Mouse (Mus musculus) urinary bladder, postnatal 10 days (tissue): ENCODE measurements at regions not wholly inside any gene's neighbourhood (a gene's known extent, or its start where the extent isn't known, plus 50 kb on each side); places are given as distances from the start of the nearest gene placed in this dataset.
"Not testable (repeated sequence)": the region's sequence is repeated elsewhere in the genome, so short reads cannot be mapped to it uniquely, and the experiment has no call there.

Experiments
- DNase-seq: peaks from one replicate; pipeline ENCODE4 v3.0.0; 2022; ENCODE audit warnings: low spot score

DNA sequence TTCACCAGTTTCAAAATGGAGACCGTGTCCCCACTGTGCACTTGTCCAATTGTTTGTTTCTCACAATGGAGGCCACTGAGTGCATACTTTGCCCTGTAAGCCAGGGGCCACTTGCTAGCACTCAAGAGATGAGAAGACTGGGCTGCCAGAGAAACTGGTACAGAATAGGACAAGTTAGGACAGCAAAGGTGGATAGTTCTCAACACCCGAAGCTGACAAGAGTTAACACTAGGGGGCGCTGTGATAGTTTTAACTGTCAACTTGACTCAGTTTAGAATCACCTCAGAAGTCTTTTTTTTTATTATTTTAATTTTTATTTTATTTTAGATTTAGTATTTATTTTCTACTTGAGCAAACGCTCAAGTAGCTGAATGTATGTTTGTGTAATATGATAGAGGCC, 188.2 kb upstream of the Asap2 start:
- not testable (repeated sequence) for DNase-seq

DNA sequence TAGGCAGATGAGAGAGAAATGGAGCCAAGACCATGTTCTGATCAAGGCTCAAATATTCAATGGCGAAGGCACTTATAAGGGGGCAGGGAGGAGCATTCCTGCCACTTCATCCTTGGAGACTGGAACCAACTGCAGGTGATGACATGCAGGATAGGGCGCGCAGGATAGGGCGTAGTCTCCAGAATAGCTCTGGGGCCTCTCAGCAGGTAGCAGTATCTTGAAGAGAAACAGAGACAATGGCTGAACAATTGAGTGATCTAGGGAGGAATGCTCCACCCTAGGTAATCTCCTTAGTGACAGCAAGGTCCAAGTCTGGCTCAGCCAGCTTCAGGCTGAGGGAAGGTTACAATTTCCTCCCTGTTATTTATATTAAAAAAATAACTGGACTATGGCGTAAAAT, 184.8 kb upstream of the Asap2 start:
- not testable (repeated sequence) for DNase-seq

DNA sequence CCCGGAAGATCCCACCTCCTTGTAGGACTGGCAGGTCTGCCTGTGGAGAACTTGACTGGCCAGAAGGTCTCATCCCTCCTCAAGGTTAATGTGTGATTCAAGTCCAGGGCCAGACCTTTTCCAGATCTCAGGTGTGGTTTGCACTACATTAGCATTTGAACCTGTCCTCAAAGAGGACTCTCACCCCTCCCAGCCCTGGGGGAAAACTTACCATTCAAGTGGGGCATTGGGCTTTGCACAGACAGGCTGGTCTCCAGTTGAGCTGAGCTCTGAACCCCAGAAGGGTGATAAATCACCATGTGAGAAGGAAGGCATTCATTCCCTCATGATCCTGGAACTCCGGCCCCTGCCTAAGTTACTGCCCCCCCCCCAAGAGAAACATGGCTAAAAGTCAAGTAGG, 183.6 kb upstream of the Asap2 start:
- DNase-seq: no peak

DNA sequence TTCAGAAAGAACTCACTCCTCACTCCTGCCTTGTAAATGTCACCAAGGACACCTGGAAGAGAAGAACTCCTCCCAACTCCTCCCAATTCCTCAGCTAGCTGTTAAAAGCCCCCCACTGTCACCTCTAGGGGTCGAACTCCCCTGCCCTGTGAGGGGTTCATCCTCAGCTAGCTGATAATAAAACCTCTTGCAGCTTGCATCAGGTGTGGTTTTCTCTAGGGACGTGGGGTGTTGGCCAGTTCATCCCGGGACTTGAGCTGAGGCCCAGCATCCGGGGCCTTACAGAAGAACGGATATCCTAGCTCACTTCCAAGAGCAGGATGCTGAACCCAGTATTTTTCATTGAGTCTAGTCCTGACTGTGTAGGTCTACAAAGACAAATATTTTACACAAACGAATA, 176.4 kb upstream of the Asap2 start:
- not testable (repeated sequence) for DNase-seq

DNA sequence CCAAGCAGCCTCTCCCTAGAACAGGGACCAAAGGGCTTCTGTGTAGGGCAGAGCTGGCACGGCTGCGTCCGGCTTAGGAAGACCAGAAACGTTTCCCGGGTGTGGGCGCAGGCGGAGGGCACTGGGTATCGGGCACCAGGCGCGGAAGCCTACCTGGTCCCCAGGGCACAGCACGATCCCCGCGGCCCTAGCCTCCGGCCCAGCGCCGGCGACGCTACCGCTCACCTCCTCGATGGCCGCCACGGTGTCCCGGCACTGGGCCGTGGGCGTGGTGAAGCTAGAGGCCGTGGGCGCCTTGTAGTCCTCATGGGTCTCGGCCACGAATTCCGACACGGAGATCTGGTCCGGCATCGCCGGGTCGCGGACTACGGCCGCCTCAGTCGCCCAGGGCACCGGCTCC, 175.1 kb upstream of the Asap2 start:
- DNase-seq: not testable (repeated sequence)

DNA sequence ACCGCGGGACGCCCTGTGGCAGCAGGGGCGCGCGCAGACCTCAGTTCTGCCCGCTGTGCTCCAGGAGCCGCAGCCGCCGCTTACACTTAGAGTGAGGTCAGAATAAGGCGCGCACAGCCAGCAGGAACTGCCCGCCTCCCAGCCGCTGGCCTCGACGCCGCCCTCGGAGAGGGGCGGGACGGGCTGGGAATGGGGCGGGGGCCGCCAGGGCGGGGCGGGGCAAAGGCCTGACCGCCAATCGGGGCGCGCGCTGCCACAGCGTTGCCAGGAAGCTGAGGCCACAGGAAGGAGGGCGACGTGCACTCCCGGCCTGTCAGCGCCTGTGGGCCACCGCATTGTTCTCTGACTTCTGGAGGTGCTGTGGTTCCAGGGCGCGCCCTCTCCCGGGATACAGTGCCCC, 174.7 kb upstream of the Asap2 start:
- DNase-seq: no peak

DNA sequence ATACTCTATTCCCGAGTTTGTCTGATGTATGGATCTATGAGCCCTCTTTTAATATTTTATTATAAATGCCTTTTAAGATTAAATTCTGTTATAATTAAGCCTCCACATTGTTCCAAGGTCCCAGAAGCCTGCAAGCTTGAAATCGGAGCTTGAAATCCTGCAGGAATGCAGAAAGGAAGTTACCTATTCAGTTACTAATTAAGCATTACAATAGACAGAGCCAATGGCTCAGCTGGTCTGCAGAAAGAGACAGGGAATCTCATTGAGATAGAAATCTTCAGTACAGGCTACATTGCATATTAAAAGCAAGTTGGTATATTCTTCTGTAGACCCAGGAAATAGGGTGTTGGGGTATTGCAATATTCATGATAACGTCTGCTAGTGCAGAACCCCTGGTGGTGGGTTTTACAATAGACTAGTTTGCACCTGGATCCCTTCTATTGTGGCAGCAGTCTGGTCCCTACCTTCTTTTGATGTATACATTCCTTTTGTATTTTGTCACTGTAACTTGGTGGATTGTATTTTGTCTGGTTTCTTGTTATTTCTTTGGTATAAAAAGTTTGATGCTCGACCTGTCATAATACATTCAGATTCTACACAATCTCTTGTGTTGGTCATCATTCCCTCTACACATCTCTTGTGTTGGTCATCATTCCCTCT, 146.5 kb upstream of the Asap2 start:
- DNase-seq: not testable (repeated sequence)

DNA sequence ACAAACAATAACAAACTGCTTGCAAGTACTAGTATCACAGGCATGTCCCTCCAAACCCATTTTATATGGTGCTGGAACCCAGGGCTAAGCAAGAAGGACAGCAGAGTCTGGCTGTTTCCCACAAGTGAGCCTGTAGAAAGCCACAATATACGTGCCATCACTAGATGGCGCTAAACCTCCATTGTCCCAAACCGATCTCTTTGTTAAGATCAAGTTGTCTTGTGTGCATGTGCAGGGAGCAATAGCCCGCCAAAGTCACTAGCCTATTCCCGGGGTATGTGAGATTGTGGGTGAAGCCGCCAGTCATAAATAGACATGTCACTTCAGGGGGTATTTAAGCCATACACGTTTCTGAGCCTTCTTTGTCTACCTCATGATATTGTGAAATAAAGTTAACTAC, 145.4 kb upstream of the Asap2 start:
- DNase-seq: peak; percentile 12

DNA sequence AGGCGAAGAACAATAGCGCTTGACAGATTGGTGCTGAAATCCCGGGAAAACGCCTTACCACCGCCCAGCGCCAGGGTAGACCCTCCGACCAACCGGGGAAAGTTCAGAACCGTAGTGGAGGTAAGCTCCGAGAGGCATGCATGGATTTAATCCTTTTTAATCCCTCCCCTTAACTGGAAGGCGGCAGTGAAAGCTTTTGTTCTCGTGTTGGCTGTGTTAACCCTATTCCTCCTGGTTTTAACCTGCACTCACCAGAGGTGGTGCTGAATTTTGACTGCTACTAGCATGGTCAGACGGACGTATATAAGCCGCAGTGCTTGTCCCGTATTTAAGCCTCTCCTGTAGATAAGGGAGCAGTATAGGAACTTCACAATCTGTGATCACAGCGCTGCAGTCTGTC, 145.0 kb upstream of the Asap2 start:
- no peak for DNase-seq

DNA sequence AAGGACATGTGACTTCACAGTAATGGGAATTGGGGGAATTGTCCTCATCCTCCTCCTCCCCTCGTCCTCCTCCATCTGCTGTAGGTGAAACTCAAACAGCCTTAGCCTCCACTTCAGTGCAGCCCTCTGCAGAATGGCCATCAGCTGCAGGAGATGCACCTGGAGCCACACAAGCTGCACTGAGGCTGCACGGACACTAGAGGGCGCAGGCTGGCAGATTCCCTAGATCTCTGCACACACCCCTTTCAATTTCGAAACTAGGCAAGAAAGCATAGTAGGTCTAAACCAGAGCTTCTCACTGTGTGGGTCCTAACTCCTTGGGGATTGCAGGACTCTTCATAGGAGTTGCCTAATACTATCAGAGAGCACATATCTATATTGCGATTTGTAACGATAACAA, 106.2 kb upstream of the Asap2 start:
- not testable (repeated sequence) for DNase-seq

DNA sequence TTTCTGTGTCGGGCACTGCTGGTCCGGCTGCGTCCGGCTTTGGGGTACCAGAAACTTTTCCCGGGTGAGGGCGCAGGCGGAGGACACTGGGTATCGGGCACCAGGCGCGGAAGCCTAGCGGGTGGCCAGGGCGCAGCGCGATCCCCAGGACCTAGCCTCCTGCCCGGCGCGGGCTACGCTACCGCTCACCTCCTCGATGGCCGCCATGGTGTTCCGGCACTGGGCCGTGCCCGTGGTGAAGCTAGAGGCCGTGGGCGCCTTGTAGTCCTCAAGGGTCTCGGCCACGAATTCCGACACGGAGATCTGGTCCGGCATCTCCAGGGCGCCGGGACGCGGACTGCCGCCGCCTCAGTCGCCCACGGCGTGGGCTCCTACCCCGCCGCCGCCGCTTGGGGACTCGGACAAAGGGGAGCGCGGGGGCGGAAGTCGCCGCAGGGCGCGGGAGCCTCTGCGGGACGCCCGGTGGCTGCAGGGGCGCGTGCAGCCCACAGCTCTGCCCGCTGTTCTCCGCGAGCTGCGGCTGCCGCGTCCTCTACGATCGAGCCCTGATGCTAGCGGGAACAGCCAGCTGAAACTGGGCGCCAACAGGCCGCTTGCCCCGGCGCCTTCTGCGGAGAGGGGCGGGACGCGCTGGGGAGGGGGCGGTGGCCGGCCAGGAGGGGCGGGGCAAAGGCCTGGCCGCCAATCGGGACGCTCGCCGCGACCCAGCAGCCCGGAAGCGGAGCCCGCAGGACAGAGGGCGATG, 69.4 kb upstream of the Asap2 start:
- not testable (repeated sequence) for DNase-seq

DNA sequence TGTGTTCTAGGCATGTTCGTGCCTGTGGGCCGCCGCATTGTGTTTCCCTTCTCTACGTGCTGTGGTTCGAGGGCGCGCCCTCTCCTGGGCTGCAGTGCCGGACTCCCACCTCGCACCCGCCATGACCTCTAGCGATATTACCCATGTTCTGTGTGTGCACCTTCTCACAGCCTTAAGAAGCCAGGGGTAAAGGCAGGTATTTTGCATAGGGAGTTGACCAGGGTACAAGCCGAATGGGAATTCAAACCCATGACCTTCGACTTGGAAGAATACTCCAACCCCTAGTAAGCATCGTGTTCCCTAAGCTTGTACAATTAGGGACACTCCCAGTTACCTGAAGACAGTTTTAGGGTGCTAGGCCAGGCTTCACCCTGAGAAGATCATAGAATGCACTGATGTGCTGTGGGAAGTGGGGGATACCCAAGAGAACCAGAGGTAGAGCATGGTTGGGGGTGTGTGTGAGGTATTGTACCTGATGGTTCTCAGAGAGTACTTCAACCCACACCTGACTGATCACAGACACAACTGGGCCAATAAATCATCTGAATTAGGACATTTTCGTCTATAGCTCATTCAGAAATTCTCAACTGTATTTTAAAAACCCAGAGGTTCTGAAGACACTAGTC, 68.7 kb upstream of the Asap2 start:
- not testable (repeated sequence) for DNase-seq

DNA sequence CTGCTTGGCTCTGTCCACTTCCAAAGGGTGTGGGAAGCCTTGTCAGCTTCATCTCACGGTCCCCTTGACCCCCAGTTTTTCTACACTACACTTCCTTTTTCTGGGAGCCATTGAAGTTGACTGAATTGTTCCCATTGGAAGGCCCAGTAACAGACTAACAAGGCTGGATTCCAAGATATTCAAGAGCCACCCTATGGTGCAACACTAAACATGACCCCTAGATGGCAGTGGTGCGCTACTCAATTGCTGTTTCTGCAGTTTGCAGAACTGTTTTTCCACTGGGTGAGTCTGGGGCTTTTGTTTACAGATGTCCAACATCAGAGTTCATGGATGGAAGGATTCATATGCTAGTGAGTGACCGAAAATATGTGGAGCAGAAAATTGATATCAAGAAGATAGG, 61.3 kb upstream of the Asap2 start:
- not testable (repeated sequence) for DNase-seq
